Mouse (Mus musculus) MEL (cell line): ENCODE results near the gene Parva.

ENCODE experiments used
- CTCF ChIP-seq, 3 experiments: IDR thresholded peaks in 2 of 3; conservative IDR thresholded peaks in 1 of 3; 2 replicates each; pipeline ENCODE4 v1.5.1; 2011 to 2012; ENCODE audit warnings: low read length in 3 of 3, low read depth in 2 of 3, mild to moderate bottlenecking in 2 of 3, improper control_type of control experiment in 1 of 3, inconsistent platforms in 1 of 3, mixed read lengths in 1 of 3, moderate library complexity in 1 of 3; ENCODE audit not compliant: control insufficient read depth in 1 of 3, insufficient read depth in 1 of 3, poor library complexity in 1 of 3, severe bottlenecking in 1 of 3
- JUND ChIP-seq: IDR thresholded peaks from 2 replicates; pipeline ENCODE4 v1.6.1; 2011; ENCODE audit warnings: low read depth, mild to moderate bottlenecking, improper control_type of control experiment, low read length
- MAFK ChIP-seq: IDR thresholded peaks from 2 replicates; pipeline ENCODE4 v1.6.1; 2011; ENCODE audit warnings: low read depth, mild to moderate bottlenecking, low read length, improper control_type of control experiment, borderline replicate concordance
- POLR2A ChIP-seq, 2 experiments: IDR thresholded peaks; 2 replicates each; pipeline ENCODE4 v1.6.1; 2011 to 2012; ENCODE audit warnings: low read length in 2 of 2, mild to moderate bottlenecking in 2 of 2, control low read depth in 1 of 2, improper control_type of control experiment in 1 of 2, low read depth in 1 of 2, moderate library complexity in 1 of 2; ENCODE audit not compliant: control insufficient read depth in 1 of 2, insufficient read depth in 1 of 2, poor library complexity in 1 of 2
- TAL1 ChIP-seq: IDR thresholded peaks from 2 replicates; pipeline ENCODE4 v1.6.1; 2012; ENCODE audit warnings: mild to moderate bottlenecking, inconsistent platforms, low read length, moderate library complexity, mixed read lengths
- TCF12 ChIP-seq: IDR thresholded peaks from 2 replicates; pipeline ENCODE4 v1.6.1; 2014; ENCODE audit warnings: low read depth, mild to moderate bottlenecking, inconsistent platforms, low read length, improper control_type of control experiment, moderate library complexity
- ZKSCAN1 ChIP-seq: IDR thresholded peaks from 2 replicates; pipeline ENCODE4 v1.6.1; 2012; ENCODE audit warnings: low read depth, mild to moderate bottlenecking, inconsistent platforms, low read length, improper control_type of control experiment, moderate library complexity

DNA sequence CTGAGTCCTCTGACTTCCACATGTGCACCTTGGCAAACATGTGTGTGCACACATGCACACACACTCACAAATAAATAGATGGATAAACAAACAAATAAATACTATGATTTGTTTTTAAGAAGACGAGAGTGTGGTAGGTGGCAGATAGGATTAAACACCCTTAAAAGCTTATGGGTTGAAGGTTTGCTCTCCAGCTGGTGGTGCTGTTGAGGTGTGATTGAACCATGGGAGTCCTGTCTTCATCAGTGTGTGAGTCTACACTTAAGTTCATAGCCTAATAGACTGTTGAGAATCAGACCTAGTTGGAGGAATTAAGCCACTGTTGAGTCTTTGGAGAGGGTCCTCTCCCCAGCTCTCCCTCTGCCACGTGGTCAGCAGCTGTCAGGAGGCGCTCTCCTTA is 38.6 kb downstream of the Parva start:
- no peak for TF ChIP-seq TAL1
- no peak for TF ChIP-seq CTCF (IDR thresholded peaks at IDR 0.05 in 2 of 3, conservative IDR thresholded peaks at IDR 0.05 in 1 of 3; ENCODE audit: control insufficient read depth in 1 of 3, insufficient read depth in 1 of 3, low read depth in 2 of 3, low read length in 3 of 3, poor library complexity in 1 of 3, severe bottlenecking in 1 of 3)
- no peak for TF ChIP-seq MAFK
- no peak for TF ChIP-seq TCF12
- no peak for TF ChIP-seq POLR2A (IDR thresholded peaks at IDR 0.05; ENCODE audit: control insufficient read depth in 1 of 2, insufficient read depth in 1 of 2, low read depth in 1 of 2, low read length in 2 of 2, poor library complexity in 1 of 2)
- TF ChIP-seq JUND = no peak
- TF ChIP-seq ZKSCAN1 = no peak
